Mouse (Mus musculus) stomach, embryonic 16.5 days (tissue): ENCODE data around the gene Tspan11. TPM values are rescaled to one million over a fixed set of nuclear protein-coding genes. Genes with fewer than 3 reads are reported as not detected.

Source experiments
- ATAC-seq: fragments of 200-750 bp; cut with Nextera tagmentation; 2 replicates; pipeline ENCODE4 v1.8.0; 2017; ENCODE audit warnings: moderate number of reproducible peaks, moderate TSS enrichment; ENCODE audit not compliant: insufficient read depth, low FRiP score
- H3K27ac ChIP-seq: fragments of 300-500 bp; sonication (generic); 2 replicates; pipeline ENCODE4 v1.5.1; 2014; ENCODE audit warnings: low read length
- H3K27me3 ChIP-seq: fragments of 300-500 bp; sonication (generic); 2 replicates; pipeline ENCODE4 v1.6.1; 2014; ENCODE audit warnings: low read length, control low read depth, mixed read lengths; ENCODE audit not compliant: control insufficient read depth, insufficient read depth
- H3K36me3 ChIP-seq: fragments of 300-500 bp; sonication (generic); 2 replicates; pipeline ENCODE4 v1.6.1; 2014; ENCODE audit warnings: low read length; ENCODE audit not compliant: control insufficient read depth, insufficient read depth
- H3K4me1 ChIP-seq: fragments of 300-500 bp; sonication (generic); 2 replicates; pipeline ENCODE4 v1.6.1; 2014; ENCODE audit warnings: low read length, control low read depth, mixed read lengths; ENCODE audit not compliant: control insufficient read depth, insufficient read depth
- H3K4me2 ChIP-seq: fragments of 300-500 bp; sonication (generic); 2 replicates; pipeline ENCODE4 v1.6.1; 2014; ENCODE audit warnings: low read depth, low read length, mixed read lengths
- H3K4me3 ChIP-seq: fragments of 300-500 bp; sonication (generic); replicated peaks from 2 replicates; pipeline ENCODE4 v1.5.1; 2014; ENCODE audit warnings: mild to moderate bottlenecking, low read length
- H3K9ac ChIP-seq: fragments of 300-500 bp; sonication (generic); 2 replicates; pipeline ENCODE4 v1.6.1; 2014; ENCODE audit warnings: low read length
- H3K9me3 ChIP-seq: fragments of 300-500 bp; sonication (generic); replicated peaks from 2 replicates; pipeline ENCODE4 v1.6.1; 2016; ENCODE audit warnings: low read length, control low read depth; ENCODE audit not compliant: control insufficient read depth
- WGBS: fragments of 180-500 bp; shearing (Covaris S2); extraction: QIAGEN DNeasy Blood & Tissue Kit; methylation state at CpG from one replicate; pipeline ENCODE4 v1.1.7; 2014; 5-methylcytosine and 5-hydroxymethylcytosine counted together
- polyA plus RNA-seq: library from polyadenylated mRNA; unstranded; fragments of >200 nt; fragmentation: Nextera tagmentation; extraction: Ambion mirVana; gene quantifications from 2 replicates; pipeline ENCODE4 v1.2.1, GENCODE M21; 2015

Tspan11 gene
- 4.1 and 5.5 TPM in 2 replicates for polyA plus RNA-seq

DNA sequence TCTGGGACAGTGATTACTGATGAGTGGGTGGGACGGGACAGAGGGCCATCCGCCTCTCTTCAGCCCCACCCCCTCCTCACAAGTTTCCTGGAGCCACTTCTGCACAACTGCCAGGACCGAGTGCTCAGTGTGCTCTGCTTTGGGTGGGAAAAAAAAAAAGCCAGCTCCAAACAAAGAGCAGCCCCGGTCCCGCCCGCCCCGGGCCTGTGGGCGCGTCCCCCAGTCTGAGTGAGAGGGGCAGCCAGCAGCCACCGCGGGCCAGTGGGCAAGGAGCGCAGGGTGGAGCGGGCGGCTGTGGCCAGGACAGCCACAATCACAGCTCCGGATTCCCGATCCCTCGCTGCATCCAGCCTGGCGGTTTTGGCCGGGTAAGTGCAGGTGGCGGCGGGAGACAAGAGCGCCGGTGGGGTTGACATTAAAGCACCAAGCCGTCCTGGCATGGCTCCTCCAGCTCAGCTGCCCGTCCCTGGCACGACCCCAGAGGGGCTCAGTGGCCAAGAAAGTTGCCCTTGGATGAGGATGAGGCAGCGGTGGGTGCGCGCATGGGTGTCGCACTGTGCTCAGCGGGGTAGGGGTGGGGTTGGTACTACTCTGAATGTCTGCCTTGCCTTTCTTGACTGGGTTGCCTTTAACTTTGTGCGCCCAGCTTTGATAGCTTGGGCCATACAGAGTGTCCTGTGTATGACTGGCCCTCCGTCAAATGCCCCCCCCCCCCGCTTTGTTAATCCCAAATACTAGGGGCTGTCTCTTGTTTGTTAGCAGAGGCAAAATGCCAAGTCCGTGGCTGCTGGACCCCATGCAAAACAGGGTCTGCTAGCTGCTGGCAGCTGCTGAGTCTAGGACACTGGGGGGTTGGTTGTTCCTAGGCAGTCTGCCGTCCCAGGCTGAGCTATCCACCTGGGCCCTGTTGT lies at the start of gene Tspan11:
Gene Tspan11, plus strand, starts transcription at position 79 of the 911 bp plus-strand sequence.
- Histone ChIP-seq H3K4me3 (peak within 1 kb of the TSS; percentile 49), H3K9me3 (no peaks in the 10 kb centered on the region), H3K27me3 (0 out of 2 replicates have a peak, but pooled peaks cover 3% of the 10 kb centered on the region), H3K4me1 (peaks cover 11% of the 10 kb centered on the region), H3K27ac (no peak within 1 kb of the TSS), H3K9ac (peak within 1 kb of the TSS; percentile 67), H3K4me2 (peak within 1 kb of the TSS; percentile 89), H3K36me3 (no peaks in the 10 kb centered on the region)
- WGBS = 3% methylated on average over 35 of the region's 36 CpGs
- peak; percentile 70; the same call in 1 of the 2 replicates for ATAC-seq

DNA sequence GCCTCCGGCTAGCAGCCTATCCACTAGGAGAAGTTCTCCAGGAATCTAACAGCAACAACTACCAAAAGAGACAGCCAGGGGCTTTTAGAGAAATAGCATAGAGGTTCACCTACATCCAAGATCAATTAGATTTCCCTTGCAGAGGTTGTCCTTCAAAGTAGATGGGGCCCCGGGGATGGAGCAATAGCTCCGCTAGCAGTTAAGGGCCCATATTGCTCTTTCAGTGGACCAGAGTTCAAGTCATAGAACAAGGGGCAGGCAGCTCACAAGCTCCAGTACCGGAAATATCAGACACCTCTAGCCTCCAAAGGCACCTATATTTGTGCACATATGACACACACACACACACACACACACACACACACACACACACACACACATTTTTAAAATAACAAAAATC lies 49.5 kb upstream of the Tspan11 start:
- Histone ChIP-seq H3K4me1 (no peaks in the 10 kb centered on the region), H3K27me3 (no peaks in the 10 kb centered on the region), H3K9me3 (no peaks in the 10 kb centered on the region), H3K36me3 (no peaks in the 10 kb centered on the region), H3K9ac (no peak overlapping the region), H3K27ac (no peak overlapping the region), H3K4me3 (no peak overlapping the region), H3K4me2 (no peak overlapping the region)
- ATAC-seq = no peak
- WGBS = 89% methylated on average over 4 of the region's 4 CpGs

DNA sequence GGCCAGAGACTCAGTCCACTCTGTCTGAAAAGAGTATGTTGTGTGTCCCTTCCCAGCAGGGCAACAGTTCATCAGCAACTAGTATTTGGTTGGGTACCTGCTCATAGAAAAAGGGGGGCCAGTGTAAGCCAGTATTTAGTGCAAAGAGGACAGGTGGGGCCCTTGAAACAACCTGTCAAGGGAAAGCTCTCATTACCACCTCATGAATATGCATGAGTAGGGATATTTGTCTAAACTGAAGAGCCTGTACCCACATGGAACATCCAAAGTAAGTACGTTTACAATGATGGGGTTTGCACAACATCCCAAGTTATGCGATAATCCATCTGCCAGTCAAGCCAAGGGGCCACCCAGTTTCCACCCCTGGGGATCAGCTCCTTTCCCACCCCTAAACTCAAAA lies 47.9 kb upstream of the Tspan11 start:
- Histone ChIP-seq H3K9me3 (no peaks in the 10 kb centered on the region), H3K27me3 (no peaks in the 10 kb centered on the region), H3K4me2 (no peak overlapping the region), H3K36me3 (no peaks in the 10 kb centered on the region), H3K4me3 (no peak overlapping the region), H3K4me1 (no peaks in the 10 kb centered on the region), H3K27ac (no peak overlapping the region), H3K9ac (no peak overlapping the region)
- ATAC-seq = no peak
- 85% methylated on average over 2 of the region's 2 CpGs for WGBS

DNA sequence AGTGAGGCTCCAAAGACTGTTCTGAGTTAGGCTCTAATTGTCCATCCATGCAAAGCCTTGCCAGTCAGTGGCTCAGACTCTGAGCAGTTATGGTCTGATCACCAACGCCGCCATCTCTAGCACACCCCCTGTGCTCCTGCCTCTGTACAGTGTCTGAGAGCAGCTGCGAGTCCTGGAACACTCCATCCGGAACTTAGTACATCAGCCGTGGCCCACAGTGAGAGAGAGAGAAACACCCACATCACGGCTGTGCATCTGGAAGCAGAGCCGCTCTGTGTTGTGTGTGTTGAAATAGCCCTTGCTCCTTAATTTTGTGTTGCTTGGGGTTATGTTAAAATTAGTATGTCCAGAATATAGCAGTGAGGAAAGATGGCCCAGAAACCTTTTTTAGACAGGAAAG lies 47.2 kb upstream of the Tspan11 start:
- H3K27me3 ChIP-seq = no peaks in the 10 kb centered on the region
- no peak overlapping the region for H3K27ac ChIP-seq
- no peak overlapping the region for H3K4me3 ChIP-seq
- H3K4me2 ChIP-seq = no peak overlapping the region
- no peaks in the 10 kb centered on the region for H3K4me1 ChIP-seq
- H3K9ac ChIP-seq = no peak overlapping the region
- ATAC-seq = no peak
- H3K36me3 ChIP-seq = no peaks in the 10 kb centered on the region
- 73% methylated on average over 7 of the region's 7 CpGs for WGBS
- H3K9me3 ChIP-seq = no peaks in the 10 kb centered on the region

DNA sequence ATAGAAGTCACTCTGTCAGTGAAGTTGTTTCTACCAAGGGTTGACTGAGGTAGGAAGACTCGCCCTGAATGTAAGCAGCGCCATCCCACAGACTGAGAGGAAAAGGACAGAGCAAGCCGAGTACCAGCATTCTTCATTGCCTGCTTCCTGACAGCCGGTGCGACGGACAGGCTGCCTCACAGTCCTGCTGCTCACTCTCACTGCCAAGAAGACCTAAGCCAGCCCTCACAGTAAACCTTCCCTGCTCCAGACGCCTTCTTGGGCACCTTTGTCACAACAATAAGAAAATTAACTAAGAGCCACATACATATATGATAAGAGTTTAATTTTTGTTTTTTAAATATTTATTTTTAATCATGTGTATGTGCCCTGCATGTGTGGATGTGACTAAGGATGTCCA lies 46.1 kb upstream of the Tspan11 start:
- H3K9ac ChIP-seq = no peak overlapping the region
- no peak overlapping the region for H3K27ac ChIP-seq
- 58% methylated on average over 7 of the region's 7 CpGs for WGBS
- H3K4me1 ChIP-seq = no peaks in the 10 kb centered on the region
- H3K36me3 ChIP-seq = no peaks in the 10 kb centered on the region
- H3K9me3 ChIP-seq = no peaks in the 10 kb centered on the region
- ATAC-seq = no peak
- no peaks in the 10 kb centered on the region for H3K27me3 ChIP-seq
- no peak overlapping the region for H3K4me2 ChIP-seq
- H3K4me3 ChIP-seq = no peak overlapping the region

DNA sequence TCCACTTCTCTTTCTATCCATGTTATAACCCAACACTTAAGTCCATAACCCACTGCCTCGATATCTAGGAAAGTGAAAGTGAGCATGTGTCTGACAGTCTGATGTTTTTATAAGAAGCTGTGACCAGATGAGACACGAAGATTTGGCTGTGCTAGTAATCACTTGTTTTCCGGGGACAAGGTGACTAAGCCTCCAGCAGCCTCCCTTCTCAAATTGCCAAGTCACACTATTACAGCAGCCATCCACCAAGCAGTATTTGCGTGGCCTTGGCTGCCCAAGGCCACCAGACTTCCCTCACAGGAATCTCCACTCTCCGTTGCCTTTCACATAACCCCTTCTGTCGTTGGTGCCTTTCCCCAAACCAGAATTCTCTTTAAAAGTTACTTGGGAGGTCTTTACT lies 40.9 kb upstream of the Tspan11 start:
- no peak overlapping the region for H3K9ac ChIP-seq
- no peaks in the 10 kb centered on the region for H3K36me3 ChIP-seq
- ATAC-seq = no peak
- no peak overlapping the region for H3K4me3 ChIP-seq
- H3K27ac ChIP-seq = no peak overlapping the region
- no peaks in the 10 kb centered on the region for H3K9me3 ChIP-seq
- H3K4me2 ChIP-seq = no peak overlapping the region
- H3K27me3 ChIP-seq = no peaks in the 10 kb centered on the region
- H3K4me1 ChIP-seq = no peaks in the 10 kb centered on the region
- 72% methylated on average over 6 of the region's 6 CpGs for WGBS

DNA sequence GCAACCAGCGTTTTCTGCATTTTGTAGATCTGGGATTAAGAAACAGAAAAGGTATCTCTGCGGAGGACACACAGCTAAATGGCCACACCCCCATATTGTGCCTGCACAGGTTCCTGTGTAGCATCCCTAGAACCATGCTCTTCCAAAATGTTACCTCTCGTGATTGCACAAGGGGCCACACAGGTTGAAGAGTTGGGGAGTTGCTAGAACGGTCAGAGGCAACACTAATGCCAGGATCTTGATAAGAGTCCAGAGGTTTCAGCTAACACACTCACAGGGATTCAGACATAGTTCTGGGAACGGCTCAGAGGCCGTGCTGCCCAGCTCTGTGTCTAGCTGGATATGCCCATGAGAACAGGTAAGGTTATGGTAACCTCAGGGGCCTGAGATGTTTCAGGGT lies 37.9 kb upstream of the Tspan11 start:
- Histone ChIP-seq H3K4me3 (no peak overlapping the region), H3K9ac (no peak overlapping the region), H3K4me2 (no peak overlapping the region), H3K4me1 (peaks cover 11% of the 10 kb centered on the region), H3K27me3 (no peaks in the 10 kb centered on the region), H3K36me3 (no peaks in the 10 kb centered on the region), H3K27ac (no peak overlapping the region), H3K9me3 (no peaks in the 10 kb centered on the region)
- 69% methylated on average over 6 of the region's 6 CpGs for WGBS
- ATAC-seq = no peak

DNA sequence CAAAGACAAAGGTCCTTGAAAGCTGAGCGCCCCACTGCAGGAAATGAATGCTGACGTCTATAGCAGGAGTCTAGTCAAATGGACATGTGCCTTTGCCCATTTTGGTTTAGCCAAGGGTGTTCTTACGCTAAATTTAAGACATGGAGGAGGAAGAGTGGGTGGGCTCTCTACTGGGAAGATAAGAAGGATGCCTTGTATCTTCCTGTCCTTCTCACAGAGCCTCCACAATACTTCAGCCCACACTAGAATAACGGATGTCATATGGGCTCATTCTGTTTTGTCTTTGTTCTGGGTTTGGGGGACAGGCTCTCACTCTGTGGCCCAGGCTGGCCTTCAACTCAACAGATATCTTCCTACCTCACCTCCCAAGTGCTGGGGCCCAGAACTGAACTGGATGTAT lies 35.8 kb upstream of the Tspan11 start:
- H3K4me1 ChIP-seq = peaks cover 13% of the 10 kb centered on the region
- ATAC-seq = no peak
- no peak overlapping the region for H3K27ac ChIP-seq
- H3K9ac ChIP-seq = no peak overlapping the region
- H3K4me3 ChIP-seq = no peak overlapping the region
- H3K36me3 ChIP-seq = no peaks in the 10 kb centered on the region
- H3K27me3 ChIP-seq = no peaks in the 10 kb centered on the region
- H3K9me3 ChIP-seq = no peaks in the 10 kb centered on the region
- no peak overlapping the region for H3K4me2 ChIP-seq
- 90% methylated on average over 4 of the region's 4 CpGs for WGBS

DNA sequence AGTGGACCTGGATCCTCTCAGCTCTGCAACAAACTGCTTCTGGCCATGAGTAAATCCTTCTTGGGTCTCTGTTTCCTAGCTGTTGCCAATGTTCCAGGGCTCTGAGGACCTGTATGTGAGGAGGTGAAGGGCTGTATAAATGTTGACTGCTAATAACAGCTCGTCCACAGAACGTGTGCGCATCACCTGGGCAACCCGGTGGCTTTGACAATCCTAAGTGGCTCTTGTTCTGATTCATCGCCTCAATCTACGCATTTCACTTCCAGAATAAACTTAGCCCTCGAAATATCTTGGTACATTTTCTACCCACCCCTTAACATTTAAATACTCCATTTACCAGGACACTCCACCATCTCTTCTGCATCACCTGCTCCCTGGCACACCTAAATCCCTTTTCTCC lies 34.1 kb upstream of the Tspan11 start:
- H3K27ac ChIP-seq = no peak overlapping the region
- H3K4me3 ChIP-seq = no peak overlapping the region
- H3K4me2 ChIP-seq = peak overlapping the region; percentile 36; the same call in 1 of the 2 replicates
- H3K27me3 ChIP-seq = no peaks in the 10 kb centered on the region
- no peak for ATAC-seq
- 83% methylated on average over 7 of the region's 7 CpGs for WGBS
- H3K9me3 ChIP-seq = no peaks in the 10 kb centered on the region
- no peaks in the 10 kb centered on the region for H3K36me3 ChIP-seq
- no peak overlapping the region for H3K9ac ChIP-seq
- peaks cover 13% of the 10 kb centered on the region for H3K4me1 ChIP-seq
